Mouse (Mus musculus): ENCODE measurements at regions not wholly inside any gene's neighbourhood (a gene's known extent, or its start where the extent isn't known, plus 50 kb on each side); places are given as distances from the start of the nearest gene placed in this dataset.

- Histone ChIP-seq H3K27ac (ENCODE audit: insufficient read depth, low read depth, low read length) (no peak overlapping the region), H3K4me3 (ENCODE audit: insufficient read depth, low read depth, low read length) (no peak overlapping the region), H3K4me1 (ENCODE audit: control insufficient read depth, insufficient read depth, low read length) (peaks cover 13% of the 10 kb centered on the region)
- TF ChIP-seq CTCF (IDR thresholded peaks at IDR 0.05; ENCODE audit: insufficient read depth, low read depth, low read length): no peak
- WGBS: 40% methylated on average over 14 of the region's 14 CpGs
Observed at GRCm38 (mm10) chr10:44997184-44997905, 69.7 kb upstream of the Prep start.

GRCm38 (mm10) chr10:44995756-44996155 lies 71.2 kb upstream of the Prep start:
- Histone ChIP-seq H3K4me3 (ENCODE audit: insufficient read depth, low read depth, low read length) (no peak overlapping the region), H3K4me1 (ENCODE audit: control insufficient read depth, insufficient read depth, low read length) (peaks cover 11% of the 10 kb centered on the region), H3K27ac (ENCODE audit: insufficient read depth, low read depth, low read length) (no peak overlapping the region)
- no peak for TF ChIP-seq POLR2A (IDR thresholded peaks at IDR 0.05; ENCODE audit: insufficient read depth, low read depth, low read length)
- no peak for TF ChIP-seq CTCF (IDR thresholded peaks at IDR 0.05; ENCODE audit: insufficient read depth, low read depth, low read length)
- WGBS: 75% methylated on average over 6 of the region's 6 CpGs

- 90% methylated on average over 17 of the region's 17 CpGs for WGBS
- Histone ChIP-seq H3K4me3 (ENCODE audit: insufficient read depth, low read depth, low read length) (no peak overlapping the region), H3K27ac (ENCODE audit: insufficient read depth, low read depth, low read length) (no peak overlapping the region), H3K4me1 (ENCODE audit: control insufficient read depth, insufficient read depth, low read length) (peaks cover 6% of the 10 kb centered on the region; the same call in 1 of the 2 replicates)
- TF ChIP-seq CTCF (IDR thresholded peaks at IDR 0.05; ENCODE audit: insufficient read depth, low read depth, low read length): no peak
Observed at GRCm38 (mm10) chr10:44994385-44995281, 72.4 kb upstream of the Prep start.

- WGBS: 83% methylated on average over 10 of the region's 10 CpGs
- Histone ChIP-seq H3K4me3 (ENCODE audit: insufficient read depth, low read depth, low read length) (no peak overlapping the region), H3K4me1 (ENCODE audit: control insufficient read depth, insufficient read depth, low read length) (peaks cover 6% of the 10 kb centered on the region; the same call in 1 of the 2 replicates), H3K27ac (ENCODE audit: insufficient read depth, low read depth, low read length) (no peak overlapping the region)
- TF ChIP-seq POLR2A (IDR thresholded peaks at IDR 0.05; ENCODE audit: insufficient read depth, low read depth, low read length) (no peak), CTCF (IDR thresholded peaks at IDR 0.05; ENCODE audit: insufficient read depth, low read depth, low read length) (no peak)
Observed at GRCm38 (mm10) chr10:44993470-44994260, 73.3 kb upstream of the Prep start.

- Histone ChIP-seq H3K27ac (ENCODE audit: insufficient read depth, low read depth, low read length) (no peak overlapping the region), H3K4me3 (ENCODE audit: insufficient read depth, low read depth, low read length) (no peak overlapping the region), H3K4me1 (ENCODE audit: control insufficient read depth, insufficient read depth, low read length) (no peaks in the 10 kb centered on the region)
- 70% methylated on average over 6 of the region's 6 CpGs for WGBS
- TF ChIP-seq POLR2A (IDR thresholded peaks at IDR 0.05; ENCODE audit: insufficient read depth, low read depth, low read length) (no peak), CTCF (IDR thresholded peaks at IDR 0.05; ENCODE audit: insufficient read depth, low read depth, low read length) (no peak)
Observed at GRCm38 (mm10) chr10:44989539-44989938, 77.5 kb upstream of the Prep start.

GRCm38 (mm10) chr10:44988756-44989155 lies 78.2 kb upstream of the Prep start:
- TF ChIP-seq POLR2A (IDR thresholded peaks at IDR 0.05; ENCODE audit: insufficient read depth, low read depth, low read length) (no peak), CTCF (IDR thresholded peaks at IDR 0.05; ENCODE audit: insufficient read depth, low read depth, low read length) (no peak)
- H3K27ac ChIP-seq (ENCODE audit: insufficient read depth, low read depth, low read length): no peak overlapping the region
- H3K4me1 ChIP-seq (ENCODE audit: control insufficient read depth, insufficient read depth, low read length): no peaks in the 10 kb centered on the region
- no peak overlapping the region for H3K4me3 ChIP-seq (ENCODE audit: insufficient read depth, low read depth, low read length)
- 79% methylated on average over 8 of the region's 8 CpGs for WGBS

- 72% methylated on average over 4 of the region's 4 CpGs for WGBS
- Histone ChIP-seq H3K4me3 (ENCODE audit: insufficient read depth, low read depth, low read length) (no peak overlapping the region), H3K27ac (ENCODE audit: insufficient read depth, low read depth, low read length) (no peak overlapping the region), H3K4me1 (ENCODE audit: control insufficient read depth, insufficient read depth, low read length) (no peaks in the 10 kb centered on the region)
- no peak for TF ChIP-seq CTCF (IDR thresholded peaks at IDR 0.05; ENCODE audit: insufficient read depth, low read depth, low read length)
- no peak for TF ChIP-seq POLR2A (IDR thresholded peaks at IDR 0.05; ENCODE audit: insufficient read depth, low read depth, low read length)
Observed at GRCm38 (mm10) chr10:44987615-44988014, 79.4 kb upstream of the Prep start.

- no peaks in the 10 kb centered on the region for H3K4me1 ChIP-seq (ENCODE audit: control insufficient read depth, insufficient read depth, low read length)
- no peak overlapping the region for H3K4me3 ChIP-seq (ENCODE audit: insufficient read depth, low read depth, low read length)
- 57% methylated on average over 2 of the region's 2 CpGs for WGBS
- no peak overlapping the region for H3K27ac ChIP-seq (ENCODE audit: insufficient read depth, low read depth, low read length)
- TF ChIP-seq POLR2A (IDR thresholded peaks at IDR 0.05; ENCODE audit: insufficient read depth, low read depth, low read length) (no peak), CTCF (IDR thresholded peaks at IDR 0.05; ENCODE audit: insufficient read depth, low read depth, low read length) (no peak)
Observed at GRCm38 (mm10) chr10:44981913-44982312, 85.1 kb upstream of the Prep start.
